Mouse (Mus musculus): ENCODE results near the gene Fgfr2. TPM values are rescaled to one million over a fixed set of nuclear protein-coding genes. Genes with fewer than 3 reads are reported as not detected.

The Fgfr2 gene
- polyA plus RNA-seq, 1 experiment from 2014 or later: 110 TPM

GRCm38 (mm10) chr7:132682901-132683300 lies 440.2 kb downstream of the Fgfr2 start:
- H3K4me1 ChIP-seq (ENCODE audit: insufficient read depth, low read depth, low read length): peaks cover 8% of the 10 kb centered on the region; the same call in 1 of the 2 replicates
- H3K9me3 ChIP-seq (ENCODE audit: low read length): no peaks in the 10 kb centered on the region
- DNase-seq (ENCODE audit: low spot score) (no peak), ATAC-seq (no peak)
- H3K9ac ChIP-seq (replicated peaks; ENCODE audit: low read depth): no peak overlapping the region
- no peak overlapping the region for H3K4me3 ChIP-seq (ENCODE audit: low read depth, low read length)
- 71% methylated on average over 3 of the region's 3 CpGs for WGBS
- no peak overlapping the region for H3K27ac ChIP-seq (ENCODE audit: low read length)
- H3K36me3 ChIP-seq (ENCODE audit: insufficient read depth, low read length): no peaks in the 10 kb centered on the region
- no peaks in the 10 kb centered on the region for H3K27me3 ChIP-seq (replicated peaks; ENCODE audit: insufficient read depth, low read length)
- H3K4me2 ChIP-seq (replicated peaks; ENCODE audit: low read depth, low read length): no peak overlapping the region
- TF ChIP-seq EP300 (IDR thresholded peaks at IDR 0.05): no peak
- TF ChIP-seq CTCF (IDR thresholded peaks at IDR 0.05): no peak

- no peak for DNase-seq (ENCODE audit: low spot score)
- WGBS: 90% methylated on average over 3 of the region's 3 CpGs
- Histone ChIP-seq H3K27me3 (replicated peaks; ENCODE audit: insufficient read depth, low read length) (no peaks in the 10 kb centered on the region), H3K36me3 (ENCODE audit: insufficient read depth, low read length) (no peaks in the 10 kb centered on the region), H3K27ac (ENCODE audit: low read length) (no peak overlapping the region), H3K4me1 (ENCODE audit: insufficient read depth, low read depth, low read length) (peaks cover 2% of the 10 kb centered on the region; the same call in 1 of the 2 replicates), H3K9me3 (ENCODE audit: low read length) (no peaks in the 10 kb centered on the region), H3K9ac (replicated peaks; ENCODE audit: low read depth) (no peak overlapping the region), H3K4me2 (replicated peaks; ENCODE audit: low read depth, low read length) (no peak overlapping the region), H3K4me3 (ENCODE audit: low read depth, low read length) (no peak overlapping the region)
- no peak for ATAC-seq
- TF ChIP-seq EP300 (IDR thresholded peaks at IDR 0.05) (no peak), CTCF (IDR thresholded peaks at IDR 0.05) (no peak)
Observed at GRCm38 (mm10) chr7:132682336-132682735, 440.8 kb downstream of the Fgfr2 start.

- TF ChIP-seq EP300 (IDR thresholded peaks at IDR 0.05) (no peak), CTCF (IDR thresholded peaks at IDR 0.05) (no peak)
- Histone ChIP-seq H3K4me3 (ENCODE audit: low read depth, low read length) (no peak overlapping the region), H3K27ac (ENCODE audit: low read length) (no peak overlapping the region), H3K9me3 (ENCODE audit: low read length) (no peaks in the 10 kb centered on the region), H3K36me3 (ENCODE audit: insufficient read depth, low read length) (no peaks in the 10 kb centered on the region), H3K4me1 (ENCODE audit: insufficient read depth, low read depth, low read length) (no peaks in the 10 kb centered on the region), H3K9ac (replicated peaks; ENCODE audit: low read depth) (no peak overlapping the region), H3K4me2 (replicated peaks; ENCODE audit: low read depth, low read length) (no peak overlapping the region), H3K27me3 (replicated peaks; ENCODE audit: insufficient read depth, low read length) (no peaks in the 10 kb centered on the region)
- WGBS: 86% methylated on average over 1 of the region's 1 CpGs
- no peak for DNase-seq (ENCODE audit: low spot score)
- no peak for ATAC-seq
Observed at GRCm38 (mm10) chr7:132681831-132682230, 441.3 kb downstream of the Fgfr2 start.

GRCm38 (mm10) chr7:132681296-132681695 lies 441.9 kb downstream of the Fgfr2 start:
- 82% methylated on average over 11 of the region's 11 CpGs for WGBS
- Histone ChIP-seq H3K4me3 (ENCODE audit: low read depth, low read length) (no peak overlapping the region), H3K4me2 (replicated peaks; ENCODE audit: low read depth, low read length) (no peak overlapping the region), H3K36me3 (ENCODE audit: insufficient read depth, low read length) (no peaks in the 10 kb centered on the region), H3K9me3 (ENCODE audit: low read length) (no peaks in the 10 kb centered on the region), H3K9ac (replicated peaks; ENCODE audit: low read depth) (no peak overlapping the region), H3K27ac (ENCODE audit: low read length) (no peak overlapping the region), H3K4me1 (ENCODE audit: insufficient read depth, low read depth, low read length) (no peaks in the 10 kb centered on the region), H3K27me3 (replicated peaks; ENCODE audit: insufficient read depth, low read length) (no peaks in the 10 kb centered on the region)
- no peak for ATAC-seq
- DNase-seq (ENCODE audit: low spot score): no peak
- TF ChIP-seq EP300 (IDR thresholded peaks at IDR 0.05): no peak
- no peak for TF ChIP-seq CTCF (IDR thresholded peaks at IDR 0.05)

- no peak for DNase-seq (ENCODE audit: low spot score)
- H3K4me1 ChIP-seq (ENCODE audit: insufficient read depth, low read depth, low read length): no peaks in the 10 kb centered on the region
- H3K4me3 ChIP-seq (ENCODE audit: low read depth, low read length): no peak overlapping the region
- H3K27me3 ChIP-seq (replicated peaks; ENCODE audit: insufficient read depth, low read length): no peaks in the 10 kb centered on the region
- WGBS: 68% methylated on average over 6 of the region's 6 CpGs
- no peak overlapping the region for H3K27ac ChIP-seq (ENCODE audit: low read length)
- no peak overlapping the region for H3K9ac ChIP-seq (replicated peaks; ENCODE audit: low read depth)
- H3K4me2 ChIP-seq (replicated peaks; ENCODE audit: low read depth, low read length): no peak overlapping the region
- no peaks in the 10 kb centered on the region for H3K9me3 ChIP-seq (ENCODE audit: low read length)
- TF ChIP-seq EP300 (IDR thresholded peaks at IDR 0.05) (no peak), CTCF (IDR thresholded peaks at IDR 0.05) (no peak)
- no peaks in the 10 kb centered on the region for H3K36me3 ChIP-seq (ENCODE audit: insufficient read depth, low read length)
- no peak for ATAC-seq
Observed at GRCm38 (mm10) chr7:132679549-132679948, 443.6 kb downstream of the Fgfr2 start.

GRCm38 (mm10) chr7:132679117-132679516 lies 444.0 kb downstream of the Fgfr2 start:
- WGBS: 58% methylated on average over 4 of the region's 4 CpGs
- Histone ChIP-seq H3K27me3 (replicated peaks; ENCODE audit: insufficient read depth, low read length) (no peaks in the 10 kb centered on the region), H3K9me3 (ENCODE audit: low read length) (no peaks in the 10 kb centered on the region), H3K4me2 (replicated peaks; ENCODE audit: low read depth, low read length) (no peak overlapping the region), H3K27ac (ENCODE audit: low read length) (no peak overlapping the region), H3K4me3 (ENCODE audit: low read depth, low read length) (no peak overlapping the region), H3K4me1 (ENCODE audit: insufficient read depth, low read depth, low read length) (0 out of 2 replicates have a peak, but pooled peaks cover 3% of the 10 kb centered on the region), H3K36me3 (ENCODE audit: insufficient read depth, low read length) (no peaks in the 10 kb centered on the region), H3K9ac (replicated peaks; ENCODE audit: low read depth) (no peak overlapping the region)
- TF ChIP-seq EP300 (IDR thresholded peaks at IDR 0.05): no peak
- no peak for TF ChIP-seq CTCF (IDR thresholded peaks at IDR 0.05)
- ATAC-seq (no peak), DNase-seq (ENCODE audit: low spot score) (no peak)

GRCm38 (mm10) chr7:132675922-132676321 lies 447.2 kb downstream of the Fgfr2 start:
- H3K4me1 ChIP-seq (ENCODE audit: insufficient read depth, low read depth, low read length): peaks cover 13% of the 10 kb centered on the region; the same call in 1 of the 2 replicates
- no peak overlapping the region for H3K4me3 ChIP-seq (ENCODE audit: low read depth, low read length)
- H3K27me3 ChIP-seq (replicated peaks; ENCODE audit: insufficient read depth, low read length): no peaks in the 10 kb centered on the region
- H3K9ac ChIP-seq (replicated peaks; ENCODE audit: low read depth): no peak overlapping the region
- no peak overlapping the region for H3K4me2 ChIP-seq (replicated peaks; ENCODE audit: low read depth, low read length)
- H3K27ac ChIP-seq (ENCODE audit: low read length): no peak overlapping the region
- no peaks in the 10 kb centered on the region for H3K9me3 ChIP-seq (ENCODE audit: low read length)
- ATAC-seq (no peak), DNase-seq (ENCODE audit: low spot score) (no peak)
- TF ChIP-seq CTCF (IDR thresholded peaks at IDR 0.05) (no peak), EP300 (IDR thresholded peaks at IDR 0.05) (no peak)
- H3K36me3 ChIP-seq (ENCODE audit: insufficient read depth, low read length): no peaks in the 10 kb centered on the region
- 86% methylated on average over 2 of the region's 2 CpGs for WGBS
